11 mouse cellular contexts compared by ENCODE assay signal in genomic region chr15:79242574-79243233, GRCm38 (mm10). TPM values are rescaled to one million over a fixed set of nuclear protein-coding genes. Genes with fewer than 3 reads are reported as not detected.
A peak's percentile ranks its signal among the peaks of the same experiment; 100 is the strongest.
DNase-seq lines count a peak whose midpoint lies in the region; ATAC-seq lines count a peak whose summit lies in the region.
"Had no signal": no experiment of that assay in that cellular context is flagged by ENCODE, and none has a peak within 500 bp of the region (broad histone marks: within the 10 kb centered on the region; RNA-seq: fewer than 3 reads in every experiment).

No protein-coding gene starts in this region.

- DNase-seq in heart, adult 8-10 months (ENCODE audit: low spot score), result no peak
- DNase-seq in brain, adult 2 months (ENCODE audit: low read depth, low spot score), result peak; percentile 31
- no peak for DNase-seq in hindbrain, embryonic 14.5 days (ENCODE audit: low spot score)
- no peak for DNase-seq in cerebellum, adult 9-10 months
- no peak for DNase-seq in yolk sac, embryonic 10.5 days (ENCODE audit: low spot score)

- ATAC-seq in heart, embryonic 12.5 days (ENCODE audit: insufficient number of reproducible peaks, low FRiP score), result peak; percentile 27; the same call in 1 of the 2 replicates
- peak; percentile 8; the same call in 1 of the 2 replicates for ATAC-seq in hindbrain, embryonic 14.5 days (ENCODE audit: low FRiP score)
- ATAC-seq in megakaryocyte-erythroid progenitor cell, adult 5-6 weeks (replicated peaks; ENCODE audit: low FRiP score, low TSS enrichment, poor library complexity, severe bottlenecking), result peak; percentile 19
- no peak for ATAC-seq in frontal cortex, adult (ENCODE audit: low TSS enrichment)

- no peak overlapping the region for H3K4me3 ChIP-seq in heart, embryonic 12.5 days
- H3K4me3 ChIP-seq in hindbrain, embryonic 14.5 days (replicated peaks; ENCODE audit: low read length), result no peak overlapping the region

- no peaks in the 10 kb centered on the region for H3K9me3 ChIP-seq in heart, embryonic 12.5 days (replicated peaks)
- H3K9me3 ChIP-seq in hindbrain, embryonic 14.5 days (ENCODE audit: control insufficient read depth, low read length), result no peaks in the 10 kb centered on the region

- H3K36me3 ChIP-seq in heart, embryonic 12.5 days, result peaks cover 70% of the 10 kb centered on the region
- peaks cover 78% of the 10 kb centered on the region for H3K36me3 ChIP-seq in hindbrain, embryonic 14.5 days (replicated peaks; ENCODE audit: control insufficient read depth, insufficient read depth)

- peaks cover 23% of the 10 kb centered on the region for H3K4me1 ChIP-seq in heart, embryonic 12.5 days (replicated peaks)
- H3K4me1 ChIP-seq in hindbrain, embryonic 14.5 days (replicated peaks; ENCODE audit: control insufficient read depth, insufficient read depth, low read length), result no peaks in the 10 kb centered on the region

- 0 out of 2 replicates have a peak overlapping the region, but pooled peaks have one; percentile 18 for H3K9ac ChIP-seq in heart, embryonic 12.5 days
- no peak overlapping the region for H3K9ac ChIP-seq in hindbrain, embryonic 14.5 days

- H3K27ac ChIP-seq in heart, embryonic 12.5 days (ENCODE audit: poor library complexity, severe bottlenecking), result peak overlapping the region; percentile 71
- no peak overlapping the region for H3K27ac ChIP-seq in hindbrain, embryonic 14.5 days

- WGBS in heart, embryonic 12.5 days, result 67% methylated on average over 13 of the region's 13 CpGs
- WGBS in hindbrain, embryonic 14.5 days, result 68% methylated on average over 13 of the region's 13 CpGs

- no peaks in the 10 kb centered on the region for H3K27me3 ChIP-seq in heart, embryonic 12.5 days (replicated peaks)
- H3K27me3 ChIP-seq in hindbrain, embryonic 14.5 days (ENCODE audit: control insufficient read depth, insufficient read depth, low read length), result no peaks in the 10 kb centered on the region
- H3K27me3 ChIP-seq: CH12.LX had no signal

- H3K4me2 ChIP-seq in heart, embryonic 12.5 days, result no peak overlapping the region
- no peak overlapping the region for H3K4me2 ChIP-seq in hindbrain, embryonic 14.5 days (replicated peaks)

RNA-seq across cellular contexts. Expression of gene Slc16a8, which starts 11.9 kb away (rescaled TPM):
- 0.36 and 0.65 TPM in 2 replicates for polyA plus RNA-seq in heart, embryonic 12.5 days (2016; fragmentation: Nextera tagmentation; extraction: Ambion mirVana)
- total RNA-seq in heart, adult 8-10 months (2022), result under 1 TPM; 0.46 to 0.78 (median 0.59) TPM
- polyA plus RNA-seq in hindbrain, embryonic 14.5 days (2014; fragmentation: Nextera tagmentation; extraction: Ambion mirVana), result 0.90 and 1.2 TPM in 2 replicates
- not detected in 2 replicates for total RNA-seq in megakaryocyte-erythroid progenitor cell, adult 5-6 weeks (2014; fragmentation: Nextera tagmentation)
- not detected in 2 replicates for total RNA-seq in megakaryocyte-erythroid progenitor cell, adult 5-6 weeks (2017)
- total RNA-seq: layer of hippocampus, postnatal 25 days had no signal
- polyA plus RNA-seq: frontal cortex, adult 2 months had no signal

RNA-seq across cellular contexts. Expression of gene Gm49486, which starts 13.5 kb away (rescaled TPM):
- 0.49 and 1.0 TPM in 2 replicates for polyA plus RNA-seq in heart, embryonic 12.5 days (2016; fragmentation: Nextera tagmentation; extraction: Ambion mirVana)
- 1 to 10 TPM in 3 of 4 experiments, under 1 TPM in 1; 0.63 to 1.5 (median 1.1) TPM for total RNA-seq in heart, adult 8-10 months (2022)
- polyA plus RNA-seq in hindbrain, embryonic 14.5 days (2014; fragmentation: Nextera tagmentation; extraction: Ambion mirVana), result 1.1 TPM in 2 replicates
- total RNA-seq in megakaryocyte-erythroid progenitor cell, adult 5-6 weeks (2014; fragmentation: Nextera tagmentation), result not detected in 2 replicates
- 0.08 TPM in 1 of 2 replicates, not detected in the other for total RNA-seq in megakaryocyte-erythroid progenitor cell, adult 5-6 weeks (2017)

RNA-seq across cellular contexts. Expression of gene Pick1, which starts 13.7 kb away (rescaled TPM):
- polyA plus RNA-seq in heart, embryonic 12.5 days (2016; fragmentation: Nextera tagmentation; extraction: Ambion mirVana), result 33.8 and 37.6 TPM in 2 replicates
- total RNA-seq in heart, adult 8-10 months (2022), result 10 to 100 TPM; 23.5 to 29.8 (median 27.3) TPM
- 45.8 and 48.2 TPM in 2 replicates for polyA plus RNA-seq in hindbrain, embryonic 14.5 days (2014; fragmentation: Nextera tagmentation; extraction: Ambion mirVana)
- total RNA-seq in megakaryocyte-erythroid progenitor cell, adult 5-6 weeks (2014; fragmentation: Nextera tagmentation), result 15.8 and 20.9 TPM in 2 replicates
- 8.9 and 11.4 TPM in 2 replicates for total RNA-seq in megakaryocyte-erythroid progenitor cell, adult 5-6 weeks (2017)

RNA-seq across cellular contexts. Expression of gene Baiap2l2, which starts 42.6 kb away (rescaled TPM):
- polyA plus RNA-seq in heart, embryonic 12.5 days (2016; fragmentation: Nextera tagmentation; extraction: Ambion mirVana), result 9.3 and 11.9 TPM in 2 replicates
- total RNA-seq in heart, adult 8-10 months (2022), result 1 to 10 TPM in 1 of 4 experiments, under 1 TPM in 1, not detected in 2; 0.54 to 1.3 TPM
- polyA plus RNA-seq in hindbrain, embryonic 14.5 days (2014; fragmentation: Nextera tagmentation; extraction: Ambion mirVana), result 2.3 and 2.6 TPM in 2 replicates
- not detected in 2 replicates for total RNA-seq in megakaryocyte-erythroid progenitor cell, adult 5-6 weeks (2014; fragmentation: Nextera tagmentation)
- total RNA-seq in megakaryocyte-erythroid progenitor cell, adult 5-6 weeks (2017), result not detected in 2 replicates
